Mouse (Mus musculus) frontal cortex, postnatal 10 days (tissue): ENCODE measurements at regions not wholly inside any gene's neighbourhood (a gene's known extent, or its start where the extent isn't known, plus 50 kb on each side); places are given as distances from the start of the nearest gene placed in this dataset.

Experiments used
- DNase-seq, 2 experiments: peaks; one replicate each; pipeline ENCODE4 v3.0.0; 2022; ENCODE audit warnings: low spot score in 2 of 2, mixed read lengths in 1 of 2

- no peak for DNase-seq
Observed at GRCm38 (mm10) chr7:51790690-51791560, 70.9 kb upstream of the Gas2 start.

- DNase-seq: no peak
Observed at GRCm38 (mm10) chr7:51791561-51791863, 70.3 kb upstream of the Gas2 start.
